Mouse (Mus musculus): ENCODE measurements around the gene Gli2. TPM values are rescaled to one million over a fixed set of nuclear protein-coding genes. Genes with fewer than 3 reads are reported as not detected.

Gli2 gene
- polyA plus RNA-seq, 1 experiment: 4.6 TPM

- no peak for DNase-seq (ENCODE audit: low spot score)
Observed at GRCm38 (mm10) chr1:118941336-118941735, 112.1 kb downstream of the Gli2 start.

- DNase-seq (ENCODE audit: low spot score): no peak
Observed at GRCm38 (mm10) chr1:118940269-118940840, 113.1 kb downstream of the Gli2 start.

- no peak for DNase-seq (ENCODE audit: low spot score)
Observed at GRCm38 (mm10) chr1:118938206-118938605, 115.2 kb downstream of the Gli2 start.

- DNase-seq (ENCODE audit: low spot score): no peak
Observed at GRCm38 (mm10) chr1:118936108-118936507, 117.3 kb downstream of the Gli2 start.

GRCm38 (mm10) chr1:118935518-118935917 lies 117.9 kb downstream of the Gli2 start:
- no peak for DNase-seq (ENCODE audit: low spot score)

- no peak for DNase-seq (ENCODE audit: low spot score)
Observed at GRCm38 (mm10) chr1:118932167-118932566, 121.3 kb downstream of the Gli2 start.

- no peak for DNase-seq (ENCODE audit: low spot score)
Observed at GRCm38 (mm10) chr1:118927543-118928354, 125.7 kb downstream of the Gli2 start.

- no peak for DNase-seq (ENCODE audit: low spot score)
Observed at GRCm38 (mm10) chr1:118926556-118926955, 126.9 kb downstream of the Gli2 start.

- DNase-seq (ENCODE audit: low spot score): no peak
Observed at GRCm38 (mm10) chr1:118922189-118922588, 131.2 kb downstream of the Gli2 start.

GRCm38 (mm10) chr1:118917520-118918220 lies 135.7 kb downstream of the Gli2 start:
- no peak for DNase-seq (ENCODE audit: low spot score)

- no peak for DNase-seq (ENCODE audit: low spot score)
Observed at GRCm38 (mm10) chr1:118916477-118917075, 136.8 kb downstream of the Gli2 start.

- no peak for DNase-seq (ENCODE audit: low spot score)
Observed at GRCm38 (mm10) chr1:118913414-118914385, 139.7 kb downstream of the Gli2 start.

- DNase-seq (ENCODE audit: low spot score): no peak
Observed at GRCm38 (mm10) chr1:118912929-118913328, 140.5 kb downstream of the Gli2 start.

- no peak for DNase-seq (ENCODE audit: low spot score)
Observed at GRCm38 (mm10) chr1:118911427-118911727, 142.0 kb downstream of the Gli2 start.

- no peak for DNase-seq (ENCODE audit: low spot score)
Observed at GRCm38 (mm10) chr1:118910693-118911426, 142.6 kb downstream of the Gli2 start.

GRCm38 (mm10) chr1:118909051-118909450 lies 144.4 kb downstream of the Gli2 start:
- DNase-seq (ENCODE audit: low spot score): no peak

GRCm38 (mm10) chr1:118907574-118907973 lies 145.8 kb downstream of the Gli2 start:
- DNase-seq (ENCODE audit: low spot score): no peak

GRCm38 (mm10) chr1:118905319-118905718 lies 148.1 kb downstream of the Gli2 start:
- DNase-seq (ENCODE audit: low spot score): no peak

- DNase-seq (ENCODE audit: low spot score): no peak
Observed at GRCm38 (mm10) chr1:118904909-118905308, 148.5 kb downstream of the Gli2 start.

GRCm38 (mm10) chr1:118904431-118904830 lies 149.0 kb downstream of the Gli2 start:
- no peak for DNase-seq (ENCODE audit: low spot score)

- no peak for DNase-seq (ENCODE audit: low spot score)
Observed at GRCm38 (mm10) chr1:118903742-118904141, 149.7 kb downstream of the Gli2 start.

Measured in urinary bladder, adult 2 months (tissue).